Mouse (Mus musculus) embryonic facial prominence, embryonic 12.5 days (tissue): ENCODE data around the gene Taf13. TPM values are rescaled to one million over a fixed set of nuclear protein-coding genes. Genes with fewer than 3 reads are reported as not detected.

Experiments
- ATAC-seq: fragments of 200-750 bp; cut with Nextera tagmentation; 2 replicates; pipeline ENCODE4 v1.8.0; 2017; ENCODE audit not compliant: insufficient number of reproducible peaks, insufficient read depth, low FRiP score, low TSS enrichment
- H3K27ac ChIP-seq: fragments of 300-500 bp; sonication (generic); 2 replicates; pipeline ENCODE4 v1.5.1; 2016; ENCODE audit warnings: mild to moderate bottlenecking
- H3K27me3 ChIP-seq: fragments of 300-500 bp; sonication (generic); 2 replicates; pipeline ENCODE4 v1.6.1; 2016; ENCODE audit warnings: mild to moderate bottlenecking, moderate library complexity
- H3K36me3 ChIP-seq: fragments of 300-500 bp; sonication (generic); 2 replicates; pipeline ENCODE4 v1.6.1; 2016; ENCODE audit warnings: mild to moderate bottlenecking
- H3K4me1 ChIP-seq: fragments of 300-500 bp; sonication (generic); 2 replicates; pipeline ENCODE4 v1.6.1; 2016
- H3K4me2 ChIP-seq: fragments of 300-500 bp; sonication (generic); replicated peaks from 2 replicates; pipeline ENCODE4 v1.6.1; 2016; ENCODE audit warnings: mild to moderate bottlenecking, moderate library complexity
- H3K4me3 ChIP-seq: fragments of 300-500 bp; sonication (generic); 2 replicates; pipeline ENCODE4 v1.5.1; 2016; ENCODE audit warnings: mild to moderate bottlenecking
- H3K9ac ChIP-seq: fragments of 300-500 bp; sonication (generic); 2 replicates; pipeline ENCODE4 v1.6.1; 2016; ENCODE audit warnings: mild to moderate bottlenecking, moderate library complexity
- H3K9me3 ChIP-seq: fragments of 300-500 bp; sonication (generic); 2 replicates; pipeline ENCODE4 v1.6.1; 2016; ENCODE audit warnings: mild to moderate bottlenecking, moderate library complexity
- WGBS: fragments of 180-500 bp; shearing (Covaris S2); methylation state at CpG from one replicate; pipeline ENCODE4 v1.1.7; 2016; 5-methylcytosine and 5-hydroxymethylcytosine counted together
- microRNA-seq: library from miRNA; unstranded; fragments of <30 nt; microRNA quantifications from one replicate; pipeline ENCODE4, GENCODE M21; 2017
- polyA plus RNA-seq: library from polyadenylated mRNA; unstranded; fragments of >200 nt; fragmentation: Nextera tagmentation; extraction: Ambion mirVana; gene quantifications from 2 replicates; pipeline ENCODE4 v1.2.1, GENCODE M21; 2016

Gene Taf13
- polyA plus RNA-seq, 1 experiment from 2014 or later: 51.7 TPM

- Histone ChIP-seq H3K4me3 (no peak overlapping the region), H3K4me1 (peaks cover 2% of the 10 kb centered on the region; the same call in 1 of the 2 replicates), H3K36me3 (no peaks in the 10 kb centered on the region), H3K9ac (no peak overlapping the region), H3K9me3 (no peaks in the 10 kb centered on the region), H3K27ac (no peak overlapping the region), H3K4me2 (no peak overlapping the region), H3K27me3 (no peaks in the 10 kb centered on the region)
- no peak for ATAC-seq
- 36% methylated on average over 2 of the region's 2 CpGs for WGBS
Observed at GRCm38 (mm10) chr3:108588446-108588845, 16.9 kb downstream of the Taf13 start.

- 6% methylated on average over 44 of the region's 44 CpGs for WGBS
- H3K4me1 ChIP-seq: peaks cover 2% of the 10 kb centered on the region; the same call in 1 of the 2 replicates
- no peaks in the 10 kb centered on the region for H3K36me3 ChIP-seq
- no peaks in the 10 kb centered on the region for H3K27me3 ChIP-seq
- H3K9ac ChIP-seq: peak within 1 kb of the TSS; percentile 76
- peak; percentile 99 for ATAC-seq
- no peaks in the 10 kb centered on the region for H3K9me3 ChIP-seq
- peak within 1 kb of the TSS; percentile 90 for H3K4me3 ChIP-seq
- H3K27ac ChIP-seq: peak within 1 kb of the TSS; percentile 75
- H3K4me2 ChIP-seq: peak within 1 kb of the TSS; percentile 98
Observed at GRCm38 (mm10) chr3:108590786-108591529, 19.5 kb downstream of the Taf13 start, which contains the start of gene Wdr47. Wdr47 (plus strand) TSS chr3:108591279.

GRCm38 (mm10) chr3:108591530-108592522 lies 20.3 kb downstream of the Taf13 start:
- Histone ChIP-seq H3K9ac (peak overlapping the region; percentile 76), H3K36me3 (no peaks in the 10 kb centered on the region), H3K9me3 (no peaks in the 10 kb centered on the region), H3K27ac (peak overlapping the region; percentile 75), H3K27me3 (no peaks in the 10 kb centered on the region), H3K4me3 (peak overlapping the region; percentile 90), H3K4me1 (peaks cover 2% of the 10 kb centered on the region; the same call in 1 of the 2 replicates), H3K4me2 (peak overlapping the region; percentile 98)
- under 1% methylated on average over 61 of the region's 61 CpGs for WGBS
- peak; percentile 60 for ATAC-seq

GRCm38 (mm10) chr3:108608906-108609305 lies 37.4 kb downstream of the Taf13 start:
- Histone ChIP-seq H3K4me1 (no peaks in the 10 kb centered on the region), H3K4me2 (no peak overlapping the region), H3K36me3 (0 out of 2 replicates have a peak, but pooled peaks cover 3% of the 10 kb centered on the region), H3K27me3 (no peaks in the 10 kb centered on the region), H3K9me3 (no peaks in the 10 kb centered on the region), H3K4me3 (no peak overlapping the region), H3K9ac (no peak overlapping the region), H3K27ac (no peak overlapping the region)
- 71% methylated on average over 3 of the region's 3 CpGs for WGBS
- no peak for ATAC-seq

Small RNA genes within 50 kb of the gene (microRNA-seq; reads per million reads assigned to microRNA genes)
- not detected for gene Gm22860

Other genes starting within 250 kb of the Taf13 start
- gene Mybphl, start 206.8 kb upstream of the Taf13 start, polyA plus RNA-seq: 0.13 and 0.18 TPM in 2 replicates
- 73.4 and 78.1 TPM in 2 replicates for gene Psrc1, start 187.9 kb upstream of the Taf13 start, polyA plus RNA-seq
- 9.5 and 11.0 TPM in 2 replicates for gene Celsr2, start 156.1 kb upstream of the Taf13 start, polyA plus RNA-seq
- gene Sars, start 126.5 kb upstream of the Taf13 start, polyA plus RNA-seq: 125 and 127 TPM in 2 replicates
- gene 1700013F07Rik, start 37.5 kb upstream of the Taf13 start, polyA plus RNA-seq: 0.26 and 0.37 TPM in 2 replicates
- gene 5330417C22Rik, start 35.2 kb upstream of the Taf13 start, polyA plus RNA-seq: 0.67 and 1.3 TPM in 2 replicates
- gene Tmem167b, start 9.2 kb upstream of the Taf13 start, polyA plus RNA-seq: 44.0 and 45.1 TPM in 2 replicates
- 17.5 and 17.6 TPM in 2 replicates for gene Wdr47, start 19.6 kb downstream of the Taf13 start, polyA plus RNA-seq
- 74.8 and 77.2 TPM in 2 replicates for gene Clcc1, start 82.2 kb downstream of the Taf13 start, polyA plus RNA-seq
- 77.0 and 82.5 TPM in 2 replicates for gene Gpsm2, start 150.6 kb downstream of the Taf13 start, polyA plus RNA-seq
- 0.36 and 0.51 TPM in 2 replicates for gene Aknad1, start 168.0 kb downstream of the Taf13 start, polyA plus RNA-seq